Mouse (Mus musculus): ENCODE measurements around the gene Ptn.

The Ptn gene

GRCm38 (mm10) chr6:36815992-36816391 lies 6.0 kb upstream of the Ptn start:
- no peak for DNase-seq (ENCODE audit: low spot score)

GRCm38 (mm10) chr6:36812666-36813515 lies 2.9 kb upstream of the Ptn start:
- DNase-seq (ENCODE audit: low spot score), result no peak

- no peak for DNase-seq (ENCODE audit: low spot score)
Observed at GRCm38 (mm10) chr6:36810448-36810847, 428 bp upstream of the Ptn start.

GRCm38 (mm10) chr6:36809311-36809726 lies 701 bp downstream of the Ptn start:
- no peak for DNase-seq (ENCODE audit: low spot score)

- DNase-seq (ENCODE audit: low spot score), result no peak
Observed at GRCm38 (mm10) chr6:36808306-36809058, 1.5 kb downstream of the Ptn start.

GRCm38 (mm10) chr6:36806906-36807305 lies 3.1 kb downstream of the Ptn start:
- DNase-seq (ENCODE audit: low spot score), result no peak

GRCm38 (mm10) chr6:36800309-36800946 lies 9.6 kb downstream of the Ptn start:
- no peak for DNase-seq (ENCODE audit: low spot score)

- DNase-seq (ENCODE audit: low spot score), result no peak
Observed at GRCm38 (mm10) chr6:36797066-36797655, 12.9 kb downstream of the Ptn start.

- no peak for DNase-seq (ENCODE audit: low spot score)
Observed at GRCm38 (mm10) chr6:36794535-36794934, 15.5 kb downstream of the Ptn start.

- DNase-seq (ENCODE audit: low spot score), result no peak
Observed at GRCm38 (mm10) chr6:36793775-36794174, 16.2 kb downstream of the Ptn start.

- no peak for DNase-seq (ENCODE audit: low spot score)
Observed at GRCm38 (mm10) chr6:36789261-36789660, 20.8 kb downstream of the Ptn start.

- DNase-seq (ENCODE audit: low spot score), result no peak
Observed at GRCm38 (mm10) chr6:36788576-36789191, 21.3 kb downstream of the Ptn start.

GRCm38 (mm10) chr6:36784682-36785208 lies 25.3 kb downstream of the Ptn start:
- DNase-seq (ENCODE audit: low spot score), result no peak

GRCm38 (mm10) chr6:36782481-36782880 lies 27.5 kb downstream of the Ptn start:
- DNase-seq (ENCODE audit: low spot score), result no peak

- DNase-seq (ENCODE audit: low spot score), result no peak
Observed at GRCm38 (mm10) chr6:36777567-36778337, 32.3 kb downstream of the Ptn start.

- DNase-seq (ENCODE audit: low spot score), result no peak
Observed at GRCm38 (mm10) chr6:36777039-36777438, 33.0 kb downstream of the Ptn start.

GRCm38 (mm10) chr6:36775647-36776360 lies 34.2 kb downstream of the Ptn start:
- DNase-seq (ENCODE audit: low spot score), result no peak

GRCm38 (mm10) chr6:36772541-36772940 lies 37.5 kb downstream of the Ptn start:
- no peak for DNase-seq (ENCODE audit: low spot score)

- DNase-seq (ENCODE audit: low spot score), result no peak
Observed at GRCm38 (mm10) chr6:36769012-36769411, 41.0 kb downstream of the Ptn start.

- no peak for DNase-seq (ENCODE audit: low spot score)
Observed at GRCm38 (mm10) chr6:36766941-36767340, 43.1 kb downstream of the Ptn start.
